8 mouse cellular contexts compared by ENCODE assay signal in the genomic region with DNA sequence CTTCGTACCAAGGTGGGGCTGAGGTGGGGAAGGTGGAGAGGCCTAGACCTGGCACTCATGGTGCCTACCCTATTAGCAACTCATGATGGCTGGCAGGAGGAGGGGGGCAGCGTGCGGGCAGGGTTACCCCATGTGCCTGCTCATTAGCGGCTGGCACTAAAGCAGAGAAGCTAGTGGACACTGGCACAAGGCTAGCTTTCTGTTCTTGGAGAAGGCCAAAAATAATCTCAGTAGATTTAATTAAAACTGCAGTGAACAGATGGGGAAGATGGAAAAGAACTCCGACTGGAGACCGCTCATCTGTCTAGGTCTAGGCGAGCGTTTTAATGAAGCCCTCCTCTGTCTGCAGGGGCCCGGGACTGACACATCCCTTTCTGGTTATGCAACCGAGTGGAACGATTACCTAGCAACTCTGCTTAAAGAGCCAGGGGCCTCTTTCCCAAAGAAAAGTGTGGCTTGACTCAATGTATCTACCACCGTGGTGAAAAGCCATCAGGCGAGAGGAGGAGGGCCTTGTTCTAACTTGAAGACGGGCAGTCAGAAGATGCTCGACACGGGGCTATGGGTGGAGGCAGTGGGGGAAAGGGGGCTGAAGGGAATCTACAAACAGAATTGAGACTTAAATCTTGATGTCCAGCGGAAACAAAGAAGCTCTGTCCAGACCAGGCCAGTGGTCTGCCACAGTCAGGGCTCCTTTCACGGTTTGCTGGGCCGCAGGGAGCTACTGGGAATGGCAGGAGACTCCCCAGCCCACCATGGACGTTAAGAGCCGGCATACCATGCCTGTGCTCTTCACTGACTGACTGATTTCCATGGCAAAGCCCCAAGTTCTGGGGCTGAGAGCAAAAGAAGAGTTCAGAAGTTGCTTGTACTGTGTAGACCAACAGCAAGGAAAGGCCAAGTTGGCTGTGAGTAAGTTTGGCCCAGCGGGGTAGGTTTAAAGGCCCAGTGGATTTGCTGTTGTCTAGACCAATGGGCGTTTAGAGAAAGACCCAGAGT.
DNase-seq lines count a peak whose midpoint lies in the region; ATAC-seq lines count a peak whose summit lies in the region.

No protein-coding gene starts in this region.

- peak; percentile 81 for DNase-seq in brain, adult 2 months (ENCODE audit: low read depth, low spot score)
- peak; percentile 67 for DNase-seq in embryo, embryonic 9.5 days (ENCODE audit: extremely low spot score)
- peak; percentile 50 to 69 for DNase-seq in kidney, postnatal 36 days
- DNase-seq in mesoderm, embryonic 11.5 days (ENCODE audit: low read depth, low spot score): peak; percentile 73
- DNase-seq in yolk sac, embryonic 10.5 days (ENCODE audit: low spot score): peak; percentile 7
- no peak for DNase-seq in thymus, postnatal 14 days
- no peak for DNase-seq in testis, postnatal 10 days (ENCODE audit: low spot score)

- H3K9me3 ChIP-seq in heart, embryonic 14.5 days (ENCODE audit: control insufficient read depth, low read length): no peaks in the 10 kb centered on the region

- peaks cover 24 to 30% of the 10 kb centered on the region in 2 experiments for H3K4me1 ChIP-seq in heart, embryonic 14.5 days (ENCODE audit: control insufficient read depth in 2 of 2, insufficient read depth in 2 of 2, low read length in 2 of 2)

- H3K4me3 ChIP-seq in heart, embryonic 14.5 days (ENCODE audit: control insufficient read depth in 1 of 2, insufficient read depth in 1 of 2, low read depth in 1 of 2, low read length in 2 of 2): no peak overlapping the region

- ATAC-seq in heart, embryonic 14.5 days (ENCODE audit: insufficient number of reproducible peaks, insufficient read depth, low FRiP score, low read depth): no peak

- H3K4me2 ChIP-seq in heart, embryonic 14.5 days (ENCODE audit: low read length): no peak overlapping the region

- H3K9ac ChIP-seq in heart, embryonic 14.5 days (ENCODE audit: low read length): no peak overlapping the region

- no peaks in the 10 kb centered on the region for H3K27me3 ChIP-seq in heart, embryonic 14.5 days (ENCODE audit: control insufficient read depth, insufficient read depth, low read length)

- peak overlapping the region; percentile 10 to 39; a peak in 3 of 4 replicates for H3K27ac ChIP-seq in heart, embryonic 14.5 days (replicated peaks in 1 of 2; ENCODE audit: control insufficient read depth in 1 of 2, insufficient read depth in 1 of 2, low read depth in 2 of 2, low read length in 2 of 2)

- WGBS in heart, embryonic 14.5 days: 68% methylated on average over 23 of the region's 23 CpGs

- no peaks in the 10 kb centered on the region for H3K36me3 ChIP-seq in heart, embryonic 14.5 days (ENCODE audit: control insufficient read depth, insufficient read depth, low read length)

Comparison
In these comparisons a context has a peak if more than half of its experiments do, and no peak if none do; other contexts are left out.
1. DNase-seq: peak in brain, adult 2 months (single experiment), embryo, embryonic 9.5 days (single experiment), kidney, postnatal 36 days (2 of 2), mesoderm, embryonic 11.5 days (single experiment) and yolk sac, embryonic 10.5 days (single experiment); none in thymus, postnatal 14 days (single experiment) and testis, postnatal 10 days (single experiment).